Mouse (Mus musculus) cortical plate, adult 2 months (tissue): ENCODE results near the gene Spdef.

ENCODE experiments used
- CTCF ChIP-seq: fragments of 200-500 bp; IDR thresholded peaks from 2 replicates; pipeline ENCODE4 v1.5.1; 2011; ENCODE audit warnings: mild to moderate bottlenecking, control low read depth, low read length; ENCODE audit not compliant: insufficient read depth; ENCODE audit errors: extremely low read depth
- POLR2A ChIP-seq: fragments of 200-500 bp; IDR thresholded peaks from 2 replicates; pipeline ENCODE4 v1.6.1; 2011; ENCODE audit warnings: mild to moderate bottlenecking, low read length, control low read depth; ENCODE audit not compliant: insufficient read depth; ENCODE audit errors: extremely low read depth

DNA sequence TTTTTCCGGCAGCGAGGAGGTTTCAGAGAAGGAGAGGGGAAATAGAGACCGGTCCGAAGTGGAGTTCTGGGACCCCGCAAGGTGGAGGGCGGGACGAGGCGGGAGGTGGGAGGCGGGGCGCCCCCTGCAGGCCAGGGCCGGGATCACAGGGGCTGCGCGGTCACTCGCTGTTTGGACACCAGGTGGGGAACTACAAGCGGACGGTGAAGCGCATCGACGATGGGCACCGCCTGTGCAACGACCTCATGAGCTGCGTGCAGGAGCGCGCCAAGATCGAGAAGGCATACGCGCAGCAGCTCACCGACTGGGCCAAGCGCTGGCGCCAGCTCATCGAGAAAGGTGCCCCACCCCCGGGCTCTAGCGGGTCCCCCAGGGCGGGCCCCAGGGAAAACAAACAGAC is 26.2 kb downstream of the Spdef start:
- TF ChIP-seq POLR2A (no peak), CTCF (peak; percentile 37)
